Mouse (Mus musculus): ENCODE measurements around the gene Il17c.

DNA sequence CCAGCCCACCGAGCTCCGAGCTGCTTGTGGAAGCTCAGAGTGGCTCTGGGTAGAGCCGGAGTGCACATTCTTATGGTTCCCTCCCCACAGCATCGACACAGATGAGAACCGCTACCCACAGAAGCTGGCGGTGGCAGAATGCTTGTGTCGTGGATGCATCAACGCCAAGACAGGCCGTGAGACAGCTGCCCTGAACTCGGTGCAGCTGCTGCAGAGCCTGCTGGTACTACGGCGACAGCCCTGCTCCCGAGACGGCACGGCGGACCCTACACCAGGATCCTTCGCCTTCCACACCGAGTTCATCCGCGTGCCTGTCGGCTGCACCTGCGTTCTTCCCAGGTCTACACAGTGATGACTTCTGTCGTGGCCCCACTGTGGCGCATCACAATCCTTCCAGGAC, 1.4 kb downstream of the Il17c start:
- TF ChIP-seq CTCF (IDR thresholded peaks at IDR 0.05): no peak
- TF ChIP-seq POLR2A (IDR thresholded peaks at IDR 0.05; ENCODE audit: insufficient read depth, low read depth, low read length): no peak

Data from heart, adult 2 months (tissue).